ENCODE assay signal across 12 mouse cellular contexts in the genomic region with DNA sequence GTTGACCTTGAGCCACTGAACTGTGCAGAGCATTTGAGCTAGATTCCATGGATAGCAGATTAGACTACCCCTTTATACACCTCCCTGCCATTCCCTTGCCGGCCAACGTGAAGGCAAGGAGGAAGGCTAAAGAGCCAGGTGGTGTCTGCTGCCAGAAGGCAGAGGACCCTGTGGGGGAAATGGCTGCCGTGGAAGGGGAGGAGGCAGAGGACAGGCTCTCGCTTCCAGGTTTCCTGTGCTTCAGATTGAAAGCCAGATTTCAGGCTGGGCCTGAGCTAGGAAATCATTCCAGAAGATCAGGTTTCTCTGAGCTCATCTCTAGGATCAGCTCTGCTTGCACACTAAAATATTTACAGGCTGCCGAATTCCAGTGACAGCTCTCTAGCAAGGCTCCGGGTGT.
DNase-seq lines count a peak whose midpoint lies in the region; ATAC-seq and TF ChIP-seq lines count a peak whose summit lies in the region.
"Had no signal": no experiment of that assay in that cellular context is flagged by ENCODE, and none has a peak within 500 bp of the region (broad histone marks: within the 10 kb centered on the region; RNA-seq: fewer than 3 reads in every experiment).

No protein-coding gene starts in this region.

- peaks cover 4% of the 10 kb centered on the region; the same call in 1 of the 2 replicates for H3K4me1 ChIP-seq in forebrain, embryonic 14.5 days (ENCODE audit: control insufficient read depth, insufficient read depth, low read length)
- peaks cover 19% of the 10 kb centered on the region for H3K4me1 ChIP-seq in forebrain, embryonic 15.5 days
- H3K4me1 ChIP-seq in kidney, adult 2 months (ENCODE audit: control insufficient read depth, insufficient read depth, low read length), result peaks cover 36% of the 10 kb centered on the region
- peaks cover 22% of the 10 kb centered on the region for H3K4me1 ChIP-seq in neural tube, embryonic 13.5 days (replicated peaks)
- peaks cover 9% of the 10 kb centered on the region; the same call in 1 of the 2 replicates for H3K4me1 ChIP-seq in stomach, embryonic 16.5 days (ENCODE audit: control insufficient read depth, insufficient read depth, low read length)

- no peak for TF ChIP-seq CTCF in kidney, adult 2 months (conservative IDR thresholded peaks at IDR 0.05; ENCODE audit: insufficient read depth, insufficient read length, low read depth, low read length)

- no peaks in the 10 kb centered on the region for H3K27me3 ChIP-seq in forebrain, embryonic 14.5 days (replicated peaks; ENCODE audit: control insufficient read depth, insufficient read depth, low read length)
- no peaks in the 10 kb centered on the region for H3K27me3 ChIP-seq in forebrain, embryonic 15.5 days
- H3K27me3 ChIP-seq in kidney, adult 2 months (replicated peaks; ENCODE audit: control insufficient read depth, insufficient read depth, low read length), result no peaks in the 10 kb centered on the region
- H3K27me3 ChIP-seq in neural tube, embryonic 13.5 days, result no peaks in the 10 kb centered on the region
- H3K27me3 ChIP-seq in stomach, embryonic 16.5 days (ENCODE audit: control insufficient read depth, insufficient read depth, low read length), result no peaks in the 10 kb centered on the region

- no peak for ATAC-seq in forebrain, embryonic 14.5 days
- no peak for ATAC-seq in forebrain, embryonic 15.5 days (replicated peaks)
- ATAC-seq in neural tube, embryonic 13.5 days (ENCODE audit: low read depth), result no peak
- ATAC-seq in stomach, embryonic 16.5 days (ENCODE audit: insufficient read depth, low FRiP score), result no peak

- 72% methylated on average over 6 of the region's 6 CpGs for WGBS in forebrain, embryonic 14.5 days
- WGBS in forebrain, embryonic 15.5 days, result 65% methylated on average over 6 of the region's 6 CpGs
- WGBS in kidney, adult 2 months, result 23% methylated on average over 6 of the region's 6 CpGs
- 74% methylated on average over 6 of the region's 6 CpGs for WGBS in neural tube, embryonic 13.5 days
- 25% methylated on average over 6 of the region's 6 CpGs for WGBS in stomach, embryonic 16.5 days

- no peaks in the 10 kb centered on the region for H3K9me3 ChIP-seq in forebrain, embryonic 14.5 days (replicated peaks; ENCODE audit: control insufficient read depth, low read length)
- H3K9me3 ChIP-seq in forebrain, embryonic 15.5 days, result no peaks in the 10 kb centered on the region
- no peaks in the 10 kb centered on the region for H3K9me3 ChIP-seq in neural tube, embryonic 13.5 days
- no peaks in the 10 kb centered on the region for H3K9me3 ChIP-seq in stomach, embryonic 16.5 days (replicated peaks; ENCODE audit: control insufficient read depth, low read length)

- no peak overlapping the region for H3K9ac ChIP-seq in forebrain, embryonic 14.5 days (ENCODE audit: low read length)
- H3K9ac ChIP-seq in forebrain, embryonic 15.5 days (replicated peaks), result no peak overlapping the region
- no peak overlapping the region for H3K9ac ChIP-seq in neural tube, embryonic 13.5 days
- 0 out of 2 replicates have a peak overlapping the region, but pooled peaks have one; percentile 9 for H3K9ac ChIP-seq in stomach, embryonic 16.5 days (ENCODE audit: low read length)

- DNase-seq in forebrain, embryonic 14.5 days (ENCODE audit: low spot score), result no peak
- no peak for DNase-seq in kidney, adult 2 months
- no peak for DNase-seq in kidney, postnatal 14 days
- no peak for DNase-seq in neural tube, embryonic 10.5 days (ENCODE audit: extremely low spot score, low spot score)
- DNase-seq in left cerebral cortex, adult 18-20 months (ENCODE audit: low spot score in 2 of 2), result no peak
- DNase-seq: B cell, adult 2 months; heart, adult 18-20 months; kidney, postnatal 25 days; lung, postnatal 14 days had no signal

- TF ChIP-seq POLR2A in kidney, adult 2 months (IDR thresholded peaks at IDR 0.05; ENCODE audit: low read depth, low read length), result no peak

- H3K4me3 ChIP-seq in forebrain, embryonic 14.5 days (ENCODE audit: low read depth, low read length), result no peak overlapping the region
- H3K4me3 ChIP-seq in forebrain, embryonic 15.5 days, result no peak overlapping the region
- no peak overlapping the region for H3K4me3 ChIP-seq in kidney, adult 2 months (ENCODE audit: insufficient read depth, low read depth, low read length)
- H3K4me3 ChIP-seq in neural tube, embryonic 13.5 days, result no peak overlapping the region
- no peak overlapping the region for H3K4me3 ChIP-seq in stomach, embryonic 16.5 days (replicated peaks; ENCODE audit: low read length)

- H3K36me3 ChIP-seq in forebrain, embryonic 14.5 days (ENCODE audit: control insufficient read depth, insufficient read depth, low read length), result peaks cover 16% of the 10 kb centered on the region; the same call in 1 of the 2 replicates
- H3K36me3 ChIP-seq in forebrain, embryonic 15.5 days, result peaks cover 14% of the 10 kb centered on the region; the same call in 1 of the 2 replicates
- no peaks in the 10 kb centered on the region for H3K36me3 ChIP-seq in kidney, adult 2 months (ENCODE audit: control insufficient read depth, insufficient read depth, low read length)
- H3K36me3 ChIP-seq in neural tube, embryonic 13.5 days, result 0 out of 2 replicates have a peak, but pooled peaks cover 11% of the 10 kb centered on the region
- H3K36me3 ChIP-seq in stomach, embryonic 16.5 days (ENCODE audit: control insufficient read depth, insufficient read depth, low read length), result no peaks in the 10 kb centered on the region

- 0 out of 2 replicates have a peak overlapping the region, but pooled peaks have one; percentile 7 for H3K27ac ChIP-seq in forebrain, embryonic 14.5 days (ENCODE audit: low read depth, low read length)
- no peak overlapping the region for H3K27ac ChIP-seq in forebrain, embryonic 15.5 days (replicated peaks)
- peak overlapping the region; percentile 5; the same call in 1 of the 2 replicates for H3K27ac ChIP-seq in kidney, adult 2 months (ENCODE audit: insufficient read depth, low read depth, low read length)
- H3K27ac ChIP-seq in neural tube, embryonic 13.5 days (replicated peaks), result peak overlapping the region; percentile 29
- H3K27ac ChIP-seq in stomach, embryonic 16.5 days (ENCODE audit: low read length), result 0 out of 2 replicates have a peak overlapping the region, but pooled peaks have one; percentile 13

- H3K4me2 ChIP-seq in forebrain, embryonic 14.5 days (ENCODE audit: low read length), result no peak overlapping the region
- no peak overlapping the region for H3K4me2 ChIP-seq in forebrain, embryonic 15.5 days (replicated peaks)
- H3K4me2 ChIP-seq in neural tube, embryonic 13.5 days, result no peak overlapping the region
- no peak overlapping the region for H3K4me2 ChIP-seq in stomach, embryonic 16.5 days (ENCODE audit: low read depth, low read length)
